Comparison of ENCODE assay signal across 11 mouse cellular contexts in genomic region chr9:83656960-83657651, GRCm38 (mm10).
A peak's percentile ranks its signal among the peaks of the same experiment; 100 is the strongest.
DNase-seq lines count a peak whose midpoint lies in the region; ATAC-seq and TF ChIP-seq lines count a peak whose summit lies in the region.
"Had no signal": no experiment of that assay in that cellular context is flagged by ENCODE, and none has a peak within 500 bp of the region (broad histone marks: within the 10 kb centered on the region; RNA-seq: fewer than 3 reads in every experiment).

No protein-coding gene starts in this region.

- no peaks in the 10 kb centered on the region for H3K9me3 ChIP-seq in kidney, embryonic 16.5 days (ENCODE audit: low read length)
- no peaks in the 10 kb centered on the region for H3K9me3 ChIP-seq in forebrain, embryonic 11.5 days (ENCODE audit: control insufficient read depth, low read length)
- no peaks in the 10 kb centered on the region for H3K9me3 ChIP-seq in forebrain, postnatal 0 days (ENCODE audit: low read length)
- no peaks in the 10 kb centered on the region for H3K9me3 ChIP-seq in midbrain, embryonic 16.5 days (replicated peaks; ENCODE audit: control insufficient read depth, low read length, poor library complexity, severe bottlenecking)
- H3K9me3 ChIP-seq: G1E; limb, embryonic 10.5 days had no signal

- DNase-seq in kidney, postnatal 10 days = no peak
- DNase-seq in forebrain, embryonic 11.5 days (ENCODE audit: low spot score) = no peak
- DNase-seq in forebrain, postnatal 0 days = no peak
- DNase-seq in cerebellum, adult 11 months = no peak
- DNase-seq in adrenal gland, postnatal 25 days = no peak
- DNase-seq: spleen, adult 18-20 months; thymus, postnatal 14 days had no signal

- no peaks in the 10 kb centered on the region for H3K27me3 ChIP-seq in kidney, embryonic 16.5 days (ENCODE audit: insufficient read depth, low read length)
- no peaks in the 10 kb centered on the region for H3K27me3 ChIP-seq in forebrain, embryonic 11.5 days (ENCODE audit: control insufficient read depth, insufficient read depth, low read length)
- H3K27me3 ChIP-seq in forebrain, postnatal 0 days (ENCODE audit: insufficient read depth, low read length) = no peaks in the 10 kb centered on the region
- H3K27me3 ChIP-seq in midbrain, embryonic 16.5 days (ENCODE audit: control insufficient read depth, insufficient read depth, low read depth, low read length) = no peaks in the 10 kb centered on the region

- ATAC-seq in kidney, embryonic 16.5 days (ENCODE audit: low FRiP score, low TSS enrichment) = no peak
- ATAC-seq in forebrain, embryonic 11.5 days (replicated peaks; ENCODE audit: low FRiP score) = peak; percentile 42; the same call in 1 of the 2 replicates
- ATAC-seq in forebrain, postnatal 0 days = peak; percentile 27; the same call in 1 of the 2 replicates
- ATAC-seq in midbrain, embryonic 16.5 days = no peak

- TF ChIP-seq CTCF in forebrain, postnatal 0 days (IDR thresholded peaks at IDR 0.05; ENCODE audit: low read depth) = no peak

- no peak overlapping the region for H3K27ac ChIP-seq in kidney, embryonic 16.5 days (ENCODE audit: low read length)
- 0 out of 2 replicates have a peak overlapping the region, but pooled peaks have one; percentile 3 for H3K27ac ChIP-seq in forebrain, embryonic 11.5 days (ENCODE audit: low read depth, low read length)
- H3K27ac ChIP-seq in forebrain, postnatal 0 days (ENCODE audit: low read depth, low read length) = peak overlapping the region; percentile 60; the same call in 1 of the 2 replicates
- H3K27ac ChIP-seq in midbrain, embryonic 16.5 days (ENCODE audit: low read length) = 0 out of 2 replicates have a peak overlapping the region, but pooled peaks have one; percentile 37
- H3K27ac ChIP-seq: limb, embryonic 10.5 days had no signal

- peak overlapping the region; percentile 22 for H3K4me2 ChIP-seq in kidney, embryonic 16.5 days (replicated peaks; ENCODE audit: low read depth, low read length)
- H3K4me2 ChIP-seq in forebrain, embryonic 11.5 days (ENCODE audit: low read depth, low read length, severe bottlenecking) = 0 out of 2 replicates have a peak overlapping the region, but pooled peaks have one; percentile 8
- H3K4me2 ChIP-seq in forebrain, postnatal 0 days (ENCODE audit: low read depth) = peak overlapping the region; percentile 42
- peak overlapping the region; percentile 5; the same call in 1 of the 2 replicates for H3K4me2 ChIP-seq in midbrain, embryonic 16.5 days (ENCODE audit: low read length)

- WGBS in kidney, embryonic 16.5 days = 12% methylated on average over 8 of the region's 8 CpGs
- WGBS in forebrain, embryonic 11.5 days = 35% methylated on average over 8 of the region's 8 CpGs
- 12% methylated on average over 8 of the region's 8 CpGs for WGBS in forebrain, postnatal 0 days
- 33% methylated on average over 8 of the region's 8 CpGs for WGBS in midbrain, embryonic 16.5 days

- no peaks in the 10 kb centered on the region for H3K36me3 ChIP-seq in kidney, embryonic 16.5 days (ENCODE audit: insufficient read depth, low read length)
- H3K36me3 ChIP-seq in forebrain, embryonic 11.5 days (ENCODE audit: control insufficient read depth, insufficient read depth, low read length) = no peaks in the 10 kb centered on the region
- H3K36me3 ChIP-seq in forebrain, postnatal 0 days (ENCODE audit: insufficient read depth) = no peaks in the 10 kb centered on the region
- no peaks in the 10 kb centered on the region for H3K36me3 ChIP-seq in midbrain, embryonic 16.5 days (ENCODE audit: control insufficient read depth, insufficient read depth, low read length)
- H3K36me3 ChIP-seq: G1E; limb, embryonic 10.5 days had no signal

- H3K9ac ChIP-seq in kidney, embryonic 16.5 days (replicated peaks; ENCODE audit: low read length) = no peak overlapping the region
- no peak overlapping the region for H3K9ac ChIP-seq in forebrain, embryonic 11.5 days (ENCODE audit: low read length)
- H3K9ac ChIP-seq in forebrain, postnatal 0 days = 0 out of 2 replicates have a peak overlapping the region, but pooled peaks have one; percentile 19
- no peak overlapping the region for H3K9ac ChIP-seq in midbrain, embryonic 16.5 days (ENCODE audit: low read depth, low read length)

- H3K4me3 ChIP-seq in kidney, embryonic 16.5 days (ENCODE audit: low read length) = no peak overlapping the region
- H3K4me3 ChIP-seq in forebrain, embryonic 11.5 days (ENCODE audit: low read depth, low read length) = no peak overlapping the region
- peak overlapping the region; percentile 17; the same call in 1 of the 2 replicates for H3K4me3 ChIP-seq in forebrain, postnatal 0 days (ENCODE audit: low read depth, low read length)
- no peak overlapping the region for H3K4me3 ChIP-seq in midbrain, embryonic 16.5 days (ENCODE audit: low read depth, low read length)
- H3K4me3 ChIP-seq: limb, embryonic 10.5 days had no signal

- peaks cover 6% of the 10 kb centered on the region for H3K4me1 ChIP-seq in kidney, embryonic 16.5 days (ENCODE audit: insufficient read depth, low read length)
- H3K4me1 ChIP-seq in forebrain, embryonic 11.5 days (replicated peaks; ENCODE audit: control insufficient read depth, insufficient read depth, low read length) = no peaks in the 10 kb centered on the region
- no peaks in the 10 kb centered on the region for H3K4me1 ChIP-seq in forebrain, postnatal 0 days (ENCODE audit: insufficient read depth)
- no peaks in the 10 kb centered on the region for H3K4me1 ChIP-seq in midbrain, embryonic 16.5 days (ENCODE audit: control insufficient read depth, insufficient read depth, low read length)

Comparison
In these comparisons a context has a peak if more than half of its experiments do, and no peak if none do; other contexts are left out.
1. ATAC-seq: peak in forebrain, embryonic 11.5 days (single experiment) and forebrain, postnatal 0 days (single experiment); none in kidney, embryonic 16.5 days (single experiment) and midbrain, embryonic 16.5 days (single experiment).
2. Peak in every context shown above with its lines, with median percentiles within 50 percentile points of each other: H3K4me2 ChIP-seq.